Mouse (Mus musculus): ENCODE results near the gene Mettl1. TPM values are rescaled to one million over a fixed set of nuclear protein-coding genes. Genes with fewer than 3 reads are reported as not detected.
A peak's percentile ranks its signal among the peaks of the same experiment; 100 is the strongest.

Mettl1 gene
- 42.7 and 44.8 TPM in 2 replicates for polyA plus RNA-seq (2014; fragmentation: Nextera tagmentation; extraction: Ambion mirVana)

DNA sequence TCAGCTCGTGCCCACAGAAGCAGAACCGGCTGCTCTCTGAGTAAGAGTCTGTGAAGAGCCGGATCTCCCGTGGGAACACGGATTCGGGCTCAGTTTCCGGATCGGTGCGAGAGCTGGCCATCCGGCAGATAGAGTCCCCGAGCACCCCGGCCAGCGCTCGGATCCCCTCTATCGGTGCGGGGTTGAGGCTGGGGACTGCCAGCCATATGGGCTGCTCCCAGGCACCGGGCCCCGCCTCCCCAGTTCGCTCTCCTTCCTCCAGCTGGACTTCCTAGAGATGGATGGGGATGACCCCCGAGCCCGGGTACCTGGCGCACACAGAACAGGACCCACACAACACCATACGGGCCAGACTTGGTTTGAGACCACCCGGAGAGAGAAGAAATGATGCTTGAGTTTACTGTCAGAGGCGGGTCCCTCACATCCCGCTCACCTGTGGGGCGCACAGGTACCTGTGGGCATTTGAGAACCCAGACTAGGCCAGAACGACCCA, at the start of gene Mettl1, which contains the start of gene Eef1akmt3:
Gene Mettl1, plus strand, starts transcription at position 141 of the 493 bp plus-strand sequence.
Gene Eef1akmt3, minus strand, starts transcription at position 240 of the 493 bp plus-strand sequence.
- Histone ChIP-seq H3K27me3 (ENCODE audit: control insufficient read depth, insufficient read depth, low read length) (no peaks in the 10 kb centered on the region), H3K4me1 (ENCODE audit: control insufficient read depth, insufficient read depth, low read length) (no peaks in the 10 kb centered on the region), H3K27ac (replicated peaks; ENCODE audit: low read depth, low read length) (no peak within 1 kb of the TSS; the same call in 1 of the 2 replicates), H3K36me3 (replicated peaks; ENCODE audit: control insufficient read depth, insufficient read depth, low read depth, low read length) (peaks cover 3% of the 10 kb centered on the region), H3K9me3 (replicated peaks; ENCODE audit: control insufficient read depth, low read length) (no peaks in the 10 kb centered on the region), H3K9ac (replicated peaks; ENCODE audit: low read length) (peak within 1 kb of the TSS; percentile 72), H3K4me3 (ENCODE audit: low read depth, low read length) (peak within 1 kb of the TSS; percentile 78), H3K4me2 (ENCODE audit: low read depth, low read length) (peak within 1 kb of the TSS; percentile 85)
- WGBS, result 0% methylated on average over 27 of the region's 28 CpGs
- ATAC-seq (replicated peaks; ENCODE audit: insufficient number of reproducible peaks, low FRiP score, low TSS enrichment, low read depth) (peak; percentile 79), DNase-seq (ENCODE audit: low spot score) (peak; percentile 55)

GRCm38 (mm10) chr10:126991676-126992075, 49.5 kb upstream of the Mettl1 start:
- Histone ChIP-seq H3K4me3 (ENCODE audit: low read depth, low read length) (no peak overlapping the region), H3K4me2 (ENCODE audit: low read depth, low read length) (no peak overlapping the region), H3K27me3 (ENCODE audit: control insufficient read depth, insufficient read depth, low read length) (no peaks in the 10 kb centered on the region), H3K4me1 (ENCODE audit: control insufficient read depth, insufficient read depth, low read length) (peaks cover 4% of the 10 kb centered on the region; the same call in 1 of the 2 replicates), H3K9ac (replicated peaks; ENCODE audit: low read length) (no peak overlapping the region), H3K9me3 (replicated peaks; ENCODE audit: control insufficient read depth, low read length) (no peaks in the 10 kb centered on the region), H3K36me3 (replicated peaks; ENCODE audit: control insufficient read depth, insufficient read depth, low read depth, low read length) (peaks cover 12% of the 10 kb centered on the region), H3K27ac (replicated peaks; ENCODE audit: low read depth, low read length) (no peak overlapping the region)
- WGBS, result 71% methylated on average over 3 of the region's 3 CpGs
- no peak for DNase-seq (ENCODE audit: low spot score)
- no peak for ATAC-seq (replicated peaks; ENCODE audit: insufficient number of reproducible peaks, low FRiP score, low TSS enrichment, low read depth)

- H3K36me3 ChIP-seq (replicated peaks; ENCODE audit: control insufficient read depth, insufficient read depth, low read depth, low read length), result peaks cover 20% of the 10 kb centered on the region
- ATAC-seq (replicated peaks; ENCODE audit: insufficient number of reproducible peaks, low FRiP score, low TSS enrichment, low read depth) (no peak), DNase-seq (ENCODE audit: low spot score) (no peak)
- H3K4me1 ChIP-seq (ENCODE audit: control insufficient read depth, insufficient read depth, low read length), result no peaks in the 10 kb centered on the region
- 81% methylated on average over 3 of the region's 3 CpGs for WGBS
- no peak overlapping the region for H3K9ac ChIP-seq (replicated peaks; ENCODE audit: low read length)
- H3K4me3 ChIP-seq (ENCODE audit: low read depth, low read length), result no peak overlapping the region
- no peak overlapping the region for H3K4me2 ChIP-seq (ENCODE audit: low read depth, low read length)
- no peaks in the 10 kb centered on the region for H3K9me3 ChIP-seq (replicated peaks; ENCODE audit: control insufficient read depth, low read length)
- H3K27ac ChIP-seq (replicated peaks; ENCODE audit: low read depth, low read length), result no peak overlapping the region
- H3K27me3 ChIP-seq (ENCODE audit: control insufficient read depth, insufficient read depth, low read length), result no peaks in the 10 kb centered on the region
Measured at GRCm38 (mm10) chr10:126993621-126994020, 47.6 kb upstream of the Mettl1 start.

- 80% methylated on average over 13 of the region's 13 CpGs for WGBS
- Histone ChIP-seq H3K9ac (replicated peaks; ENCODE audit: low read length) (no peak overlapping the region), H3K27me3 (ENCODE audit: control insufficient read depth, insufficient read depth, low read length) (no peaks in the 10 kb centered on the region), H3K9me3 (replicated peaks; ENCODE audit: control insufficient read depth, low read length) (no peaks in the 10 kb centered on the region), H3K36me3 (replicated peaks; ENCODE audit: control insufficient read depth, insufficient read depth, low read depth, low read length) (peaks cover 20% of the 10 kb centered on the region), H3K4me1 (ENCODE audit: control insufficient read depth, insufficient read depth, low read length) (no peaks in the 10 kb centered on the region), H3K4me2 (ENCODE audit: low read depth, low read length) (no peak overlapping the region), H3K4me3 (ENCODE audit: low read depth, low read length) (no peak overlapping the region), H3K27ac (replicated peaks; ENCODE audit: low read depth, low read length) (no peak overlapping the region)
- no peak for ATAC-seq (replicated peaks; ENCODE audit: insufficient number of reproducible peaks, low FRiP score, low TSS enrichment, low read depth)
- no peak for DNase-seq (ENCODE audit: low spot score)
Measured at GRCm38 (mm10) chr10:126997340-126998113, 43.7 kb upstream of the Mettl1 start.

- no peak for ATAC-seq (replicated peaks; ENCODE audit: insufficient number of reproducible peaks, low FRiP score, low TSS enrichment, low read depth)
- 88% methylated on average over 5 of the region's 5 CpGs for WGBS
Measured at GRCm38 (mm10) chr10:127000529-127000928, 40.7 kb upstream of the Mettl1 start, which contains the start of gene Avil. Gene Avil, plus strand, starts transcription at chr10:127000709.

DNA sequence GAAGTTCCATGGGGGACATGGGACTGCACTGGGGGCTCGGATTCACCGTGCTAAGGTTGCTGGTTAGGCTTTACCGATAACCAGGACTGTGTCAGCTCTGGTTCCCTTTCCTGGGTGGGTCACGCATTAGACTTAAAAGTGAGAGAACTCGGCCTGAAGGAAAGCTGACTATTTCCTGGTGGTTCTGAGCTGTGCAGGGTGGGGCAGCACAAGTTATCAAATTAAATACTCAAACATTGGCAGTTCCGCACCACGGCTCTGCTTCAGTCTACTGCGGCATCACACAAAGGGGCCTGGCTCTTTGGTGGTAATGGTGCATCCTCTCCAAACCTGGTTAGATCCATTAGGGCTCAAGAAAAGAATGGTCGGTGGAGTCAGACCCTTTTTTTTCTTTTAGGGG, 39.9 kb upstream of the Mettl1 start:
- Histone ChIP-seq H3K4me2 (ENCODE audit: low read depth, low read length) (no peak overlapping the region), H3K36me3 (replicated peaks; ENCODE audit: control insufficient read depth, insufficient read depth, low read depth, low read length) (peaks cover 8% of the 10 kb centered on the region), H3K9ac (replicated peaks; ENCODE audit: low read length) (no peak overlapping the region), H3K4me3 (ENCODE audit: low read depth, low read length) (no peak overlapping the region), H3K27ac (replicated peaks; ENCODE audit: low read depth, low read length) (no peak overlapping the region), H3K4me1 (ENCODE audit: control insufficient read depth, insufficient read depth, low read length) (no peaks in the 10 kb centered on the region), H3K9me3 (replicated peaks; ENCODE audit: control insufficient read depth, low read length) (no peaks in the 10 kb centered on the region), H3K27me3 (ENCODE audit: control insufficient read depth, insufficient read depth, low read length) (no peaks in the 10 kb centered on the region)
- WGBS, result 85% methylated on average over 9 of the region's 9 CpGs
- ATAC-seq (replicated peaks; ENCODE audit: insufficient number of reproducible peaks, low FRiP score, low TSS enrichment, low read depth) (no peak), DNase-seq (ENCODE audit: low spot score) (no peak)

More at GRCm38 (mm10) chr10:127000529-127000928, 40.7 kb upstream of the Mettl1 start, which contains the start of gene Avil:
- H3K4me1 ChIP-seq (ENCODE audit: control insufficient read depth, insufficient read depth, low read length), result no peaks in the 10 kb centered on the region
- no peak within 1 kb of the TSS for H3K9ac ChIP-seq (replicated peaks; ENCODE audit: low read length)
- no peak within 1 kb of the TSS for H3K27ac ChIP-seq (replicated peaks; ENCODE audit: low read depth, low read length)
- no peaks in the 10 kb centered on the region for H3K27me3 ChIP-seq (ENCODE audit: control insufficient read depth, insufficient read depth, low read length)
- DNase-seq (ENCODE audit: low spot score), result no peak
- H3K36me3 ChIP-seq (replicated peaks; ENCODE audit: control insufficient read depth, insufficient read depth, low read depth, low read length), result peaks cover 9% of the 10 kb centered on the region
- no peak within 1 kb of the TSS for H3K4me3 ChIP-seq (ENCODE audit: low read depth, low read length)
- H3K4me2 ChIP-seq (ENCODE audit: low read depth, low read length), result no peak within 1 kb of the TSS
- H3K9me3 ChIP-seq (replicated peaks; ENCODE audit: control insufficient read depth, low read length), result no peaks in the 10 kb centered on the region

DNA sequence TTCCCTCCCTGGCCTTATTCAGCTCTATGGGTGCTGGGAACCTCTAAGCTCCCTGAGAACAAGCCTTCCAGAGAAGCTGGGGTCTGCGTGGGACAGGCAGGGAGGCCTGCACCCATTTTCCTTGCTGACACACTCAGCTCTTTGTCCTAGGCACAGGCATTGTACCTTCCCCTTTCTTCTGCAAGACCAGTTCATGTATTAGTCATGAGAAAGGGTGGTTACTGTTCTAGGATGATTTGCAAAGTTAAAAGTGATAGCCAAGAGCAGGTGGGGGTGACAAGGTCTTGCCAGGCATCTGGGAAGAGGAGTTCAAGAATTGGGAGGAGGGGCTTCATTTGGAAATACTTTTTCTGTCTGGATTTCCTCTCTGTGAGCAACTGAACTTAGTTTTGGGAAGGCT, 39.2 kb upstream of the Mettl1 start:
- Histone ChIP-seq H3K4me1 (ENCODE audit: control insufficient read depth, insufficient read depth, low read length) (no peaks in the 10 kb centered on the region), H3K27ac (replicated peaks; ENCODE audit: low read depth, low read length) (no peak overlapping the region), H3K36me3 (replicated peaks; ENCODE audit: control insufficient read depth, insufficient read depth, low read depth, low read length) (peaks cover 8% of the 10 kb centered on the region), H3K9me3 (replicated peaks; ENCODE audit: control insufficient read depth, low read length) (no peaks in the 10 kb centered on the region), H3K27me3 (ENCODE audit: control insufficient read depth, insufficient read depth, low read length) (no peaks in the 10 kb centered on the region), H3K9ac (replicated peaks; ENCODE audit: low read length) (no peak overlapping the region), H3K4me2 (ENCODE audit: low read depth, low read length) (no peak overlapping the region), H3K4me3 (ENCODE audit: low read depth, low read length) (no peak overlapping the region)
- ATAC-seq (replicated peaks; ENCODE audit: insufficient number of reproducible peaks, low FRiP score, low TSS enrichment, low read depth) (no peak), DNase-seq (ENCODE audit: low spot score) (no peak)
- WGBS, result 72% methylated on average over 1 of the region's 1 CpGs

DNA sequence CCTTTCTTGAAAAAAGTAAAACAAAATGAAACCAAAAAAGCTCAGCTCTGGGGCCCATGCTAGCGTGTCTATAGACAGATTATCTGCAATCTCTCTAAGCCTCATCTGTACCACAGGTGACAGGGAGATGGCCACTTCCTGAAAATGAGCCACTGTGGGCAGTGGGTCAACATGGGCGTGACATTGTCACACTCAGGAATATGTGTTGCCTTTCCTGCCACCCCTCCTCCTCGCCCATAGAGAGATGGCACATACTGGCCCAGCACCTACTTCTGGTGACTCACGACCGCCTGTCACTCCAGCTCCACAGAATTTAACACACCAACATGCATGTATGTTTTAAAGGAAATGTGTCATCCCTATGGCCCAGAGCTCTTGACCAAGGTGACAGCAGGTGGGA, 38.4 kb upstream of the Mettl1 start:
- DNase-seq (ENCODE audit: low spot score), result no peak
- Histone ChIP-seq H3K27me3 (ENCODE audit: control insufficient read depth, insufficient read depth, low read length) (no peaks in the 10 kb centered on the region), H3K9me3 (replicated peaks; ENCODE audit: control insufficient read depth, low read length) (no peaks in the 10 kb centered on the region), H3K4me2 (ENCODE audit: low read depth, low read length) (no peak overlapping the region), H3K27ac (replicated peaks; ENCODE audit: low read depth, low read length) (no peak overlapping the region), H3K4me1 (ENCODE audit: control insufficient read depth, insufficient read depth, low read length) (no peaks in the 10 kb centered on the region), H3K36me3 (replicated peaks; ENCODE audit: control insufficient read depth, insufficient read depth, low read depth, low read length) (peaks cover 5% of the 10 kb centered on the region), H3K4me3 (ENCODE audit: low read depth, low read length) (no peak overlapping the region), H3K9ac (replicated peaks; ENCODE audit: low read length) (no peak overlapping the region)
- WGBS, result 90% methylated on average over 5 of the region's 5 CpGs
- no peak for ATAC-seq (replicated peaks; ENCODE audit: insufficient number of reproducible peaks, low FRiP score, low TSS enrichment, low read depth)

Data from embryonic facial prominence, embryonic 11.5 days (tissue).